Mouse (Mus musculus) cerebellum, adult 11-12 months (tissue): ENCODE measurements at regions not wholly inside any gene's neighbourhood (a gene's known extent, or its start where the extent isn't known, plus 50 kb on each side); places are given as distances from the start of the nearest gene placed in this dataset.

ENCODE experiments used
- DNase-seq: peaks from one replicate; pipeline ENCODE4 v3.0.0; 2022

DNA sequence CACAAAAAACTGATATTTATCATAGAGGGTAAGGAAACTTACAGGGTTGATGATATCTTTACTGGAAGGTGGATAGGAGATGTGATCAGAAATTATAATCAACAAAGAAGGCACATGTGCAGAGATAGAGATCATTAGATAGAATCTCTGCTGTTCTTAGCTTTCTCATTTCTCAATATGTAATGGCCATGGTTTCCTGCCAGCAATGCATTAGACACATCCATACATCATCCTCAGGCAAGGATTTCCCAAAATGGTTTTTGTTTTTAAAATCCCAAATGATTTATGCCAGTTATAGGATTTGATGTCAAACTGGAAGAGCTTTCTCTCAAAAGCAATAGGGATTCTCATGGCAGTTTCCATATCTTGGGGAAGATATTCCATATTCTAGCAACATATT is 52.0 kb upstream of the C030005K15Rik start:
- no peak for DNase-seq

DNA sequence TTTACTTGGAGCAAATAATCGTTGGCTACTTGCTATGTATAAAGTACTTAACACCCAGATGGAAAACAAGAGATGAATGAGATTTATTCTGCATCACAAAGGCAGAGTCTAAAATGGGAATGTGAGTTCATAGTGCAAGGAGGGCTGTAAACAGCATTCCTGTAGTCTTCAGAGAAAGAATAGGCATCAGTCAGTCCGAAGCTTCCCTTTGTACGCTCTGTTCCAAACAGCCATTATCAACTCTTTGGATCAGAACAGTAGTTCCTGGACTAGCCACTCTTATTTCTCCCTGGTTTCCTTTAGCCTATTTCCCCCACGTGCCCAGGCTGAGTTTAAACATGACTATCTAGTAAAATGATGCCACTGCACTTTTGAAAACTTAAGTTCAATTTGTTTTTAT is 52.8 kb upstream of the C030005K15Rik start:
- no peak for DNase-seq

DNA sequence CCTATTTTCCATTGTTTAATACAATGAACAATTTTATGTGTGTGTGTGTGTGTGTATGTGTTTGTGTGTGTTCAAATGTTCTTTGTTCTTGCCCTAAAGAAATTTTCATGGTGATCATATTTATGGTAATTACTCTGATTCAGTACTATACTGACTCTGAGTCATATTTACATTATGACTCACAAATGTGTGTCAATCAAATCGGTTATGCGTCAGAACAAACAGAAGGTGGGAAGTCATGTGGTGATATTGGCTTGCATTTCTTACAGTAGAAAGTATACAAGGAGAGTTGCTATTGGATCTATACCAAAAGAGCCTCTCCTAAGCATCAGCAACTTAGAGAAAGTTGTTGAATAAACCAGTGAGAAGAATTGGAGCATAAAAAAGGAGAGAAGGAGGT is 67.2 kb upstream of the C030005K15Rik start:
- DNase-seq, result no peak

DNA sequence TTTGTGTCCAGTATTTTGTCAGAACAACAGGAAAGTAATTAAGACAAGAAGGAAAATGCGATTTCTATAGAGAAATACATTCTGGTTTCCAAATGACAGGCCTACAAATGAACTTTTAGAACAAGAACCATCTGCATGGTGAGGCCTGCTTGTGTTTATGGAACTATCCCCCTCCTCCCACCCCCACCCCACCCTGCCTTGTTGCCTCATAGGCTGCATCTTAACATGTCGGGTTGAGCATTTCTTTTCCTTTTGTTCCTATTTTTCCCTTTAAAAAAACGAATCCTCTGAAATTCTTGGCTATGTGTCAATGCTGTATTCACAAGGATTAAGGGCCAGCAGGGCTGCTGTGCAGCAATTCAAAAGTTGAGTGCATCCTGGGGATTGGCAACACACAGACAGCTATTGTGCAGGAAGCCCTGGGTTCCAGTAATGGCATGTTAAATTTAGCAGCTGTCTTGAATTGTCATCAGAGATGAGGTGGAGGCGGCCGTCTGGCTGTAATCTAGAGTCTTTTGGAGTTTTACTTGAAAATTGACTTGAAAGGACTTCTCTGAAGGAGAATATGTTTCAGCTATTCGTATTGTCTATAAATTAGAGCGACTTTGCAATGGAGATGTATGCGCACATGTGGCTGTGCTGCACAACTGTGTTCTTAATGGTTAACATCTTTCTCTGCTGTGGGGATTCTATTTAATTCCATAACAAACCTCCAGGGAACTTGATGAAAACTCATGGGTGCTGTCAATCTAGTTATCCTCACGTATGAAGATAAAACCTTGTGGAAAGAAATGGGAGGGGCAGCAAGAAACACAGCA is 75.1 kb upstream of the C030005K15Rik start:
- DNase-seq, result no peak

DNA sequence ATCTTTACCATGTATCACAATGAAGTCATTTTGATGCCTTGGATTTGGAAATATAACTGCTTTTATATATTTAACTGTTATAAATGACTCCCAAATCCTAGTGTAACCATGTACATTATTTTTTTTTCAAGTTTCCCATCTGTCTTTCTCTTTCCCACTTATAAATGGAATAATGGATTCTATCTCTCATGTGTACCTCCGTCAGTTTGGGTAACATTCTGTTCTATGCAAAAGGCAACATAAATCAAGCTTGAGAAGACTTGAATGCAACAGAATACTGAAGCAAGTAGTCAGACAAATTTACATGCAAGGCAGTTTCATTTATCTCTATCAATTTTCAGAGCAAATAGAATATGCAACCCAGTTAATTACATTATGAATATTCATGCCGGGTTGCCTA is 81.4 kb upstream of the C030005K15Rik start:
- no peak for DNase-seq

DNA sequence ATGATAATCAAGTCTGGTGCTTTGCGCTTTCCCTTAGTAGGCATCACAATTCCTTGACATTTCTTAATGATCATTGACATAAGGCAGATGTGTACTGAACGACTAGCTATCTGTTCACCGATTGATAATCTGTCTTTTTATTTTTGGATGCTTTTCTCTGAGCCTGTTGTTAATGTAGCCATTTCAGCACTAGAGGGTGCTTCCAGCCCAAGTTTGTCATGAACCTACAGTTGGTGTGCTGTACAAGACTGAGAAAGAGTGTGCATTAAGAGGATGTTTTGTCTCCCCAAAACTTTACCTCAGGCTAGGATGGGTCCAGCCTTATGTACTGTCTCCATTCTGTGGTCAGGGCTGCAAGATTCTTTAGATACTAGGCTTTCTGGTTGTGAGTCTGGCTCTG is 116.0 kb upstream of the C030005K15Rik start:
- DNase-seq, result no peak

DNA sequence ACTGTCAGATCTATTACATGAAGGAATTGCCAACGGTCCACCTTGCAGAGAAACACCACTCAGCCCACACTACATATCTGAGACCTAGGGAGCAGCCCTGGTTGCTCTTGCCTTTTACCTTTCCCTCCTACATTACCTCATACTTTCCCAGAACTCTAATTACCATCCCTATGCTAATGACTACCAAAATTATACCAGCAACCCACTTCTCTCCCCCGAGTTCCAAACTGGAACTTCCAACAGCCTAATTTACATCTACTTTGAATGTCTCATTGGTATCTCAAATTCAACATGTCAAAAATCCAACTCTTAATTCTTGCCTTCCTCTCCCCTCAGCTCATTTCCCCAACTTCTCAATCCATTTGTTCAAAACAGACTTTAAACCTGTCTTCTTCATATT is 124.9 kb upstream of the C030005K15Rik start:
- no peak for DNase-seq

DNA sequence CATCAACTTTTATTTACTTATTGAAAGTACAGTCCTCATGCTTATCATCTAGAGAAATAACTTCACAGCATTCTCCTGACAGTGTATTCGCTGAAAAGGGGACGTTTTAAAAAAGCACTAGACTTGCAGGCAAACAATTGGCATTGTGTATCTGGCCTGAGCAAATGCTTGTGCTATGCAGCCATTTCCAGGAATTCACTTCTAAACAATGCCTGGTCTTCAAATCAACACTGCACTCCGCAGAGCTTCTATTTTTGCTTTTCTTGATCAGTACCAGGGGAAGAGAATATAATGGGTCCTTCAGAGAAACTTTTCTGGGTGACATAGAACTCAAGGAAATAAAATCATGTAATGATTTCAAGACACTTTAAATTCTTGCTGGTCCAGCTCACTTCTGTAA is 150.5 kb upstream of the C030005K15Rik start:
- no peak for DNase-seq

DNA sequence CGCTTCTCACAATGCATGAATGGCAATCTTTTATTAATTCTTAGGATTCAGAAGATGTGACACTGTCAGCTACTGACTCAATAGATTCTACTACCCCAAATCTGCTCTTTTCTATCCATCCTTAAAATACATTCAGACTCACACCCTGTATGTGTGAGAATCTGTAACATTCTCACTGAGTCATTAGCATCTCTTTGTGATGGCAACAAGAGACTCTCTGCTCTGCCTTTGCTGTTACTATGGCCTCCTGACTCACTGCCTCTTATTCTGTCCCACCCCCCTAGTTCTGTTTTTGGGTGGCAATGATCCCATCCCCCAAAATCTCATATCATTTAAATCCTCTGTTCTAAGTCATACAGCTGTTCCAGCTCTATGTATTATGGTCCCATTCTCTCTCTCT is 159.5 kb upstream of the C030005K15Rik start:
- DNase-seq, result no peak

DNA sequence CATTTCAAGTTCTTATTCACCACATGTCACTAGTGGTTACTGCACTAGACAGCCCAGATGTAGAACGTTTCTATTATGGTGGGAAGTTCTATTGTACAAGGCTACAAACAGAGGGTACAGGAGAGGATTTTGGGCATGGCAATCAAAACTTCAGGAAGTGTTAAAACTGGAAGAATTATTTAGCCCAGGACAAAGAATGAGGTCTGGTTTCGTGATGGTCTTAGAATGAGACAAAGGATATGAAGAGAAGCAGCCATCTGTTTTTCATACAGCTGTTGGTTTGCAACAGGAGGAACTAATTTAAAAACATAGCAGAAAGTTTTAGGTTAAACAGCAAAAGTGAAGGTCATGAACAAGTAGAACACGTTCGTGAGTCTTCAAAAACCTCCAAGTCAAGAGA is 179.2 kb upstream of the C030005K15Rik start:
- no peak for DNase-seq

DNA sequence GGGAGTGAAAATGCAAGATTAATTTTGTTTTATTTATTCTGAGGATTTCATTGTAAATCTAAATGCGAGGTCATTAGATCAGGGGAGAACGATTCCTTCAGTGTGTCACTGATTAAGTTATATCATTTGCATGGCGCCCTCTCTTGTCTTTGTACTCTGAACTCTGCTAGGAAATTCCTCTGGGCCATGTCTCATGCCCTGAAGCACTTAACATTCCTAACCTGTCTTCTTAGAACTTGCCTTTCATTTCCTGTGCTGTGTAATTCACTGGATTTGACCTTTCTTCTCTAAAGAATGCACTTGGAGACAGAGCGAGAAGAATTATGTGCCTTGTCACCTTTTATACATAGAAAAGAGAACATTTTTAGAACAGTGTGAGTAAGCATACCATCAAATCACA is 199.0 kb upstream of the C030005K15Rik start:
- no peak for DNase-seq

DNA sequence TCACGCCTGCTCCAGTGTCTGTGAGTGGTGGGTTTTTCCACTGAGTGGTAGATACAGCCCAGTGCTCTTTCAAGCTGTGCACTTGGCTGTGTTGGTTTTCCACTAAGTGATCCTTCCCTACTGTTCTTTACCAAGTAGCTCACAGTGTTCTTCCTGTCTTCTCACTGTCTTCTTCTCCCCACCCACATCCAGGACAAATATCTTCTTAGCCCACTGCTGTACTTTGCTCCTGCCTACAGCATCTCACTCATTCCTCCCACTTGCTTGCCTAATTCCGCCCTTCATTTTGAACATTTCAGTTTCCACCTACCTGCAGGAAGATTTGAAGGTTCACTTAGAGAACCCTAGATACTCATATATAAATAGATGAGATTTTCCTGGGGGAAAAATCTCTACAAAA is 213.8 kb upstream of the C030005K15Rik start:
- DNase-seq, result no peak

DNA sequence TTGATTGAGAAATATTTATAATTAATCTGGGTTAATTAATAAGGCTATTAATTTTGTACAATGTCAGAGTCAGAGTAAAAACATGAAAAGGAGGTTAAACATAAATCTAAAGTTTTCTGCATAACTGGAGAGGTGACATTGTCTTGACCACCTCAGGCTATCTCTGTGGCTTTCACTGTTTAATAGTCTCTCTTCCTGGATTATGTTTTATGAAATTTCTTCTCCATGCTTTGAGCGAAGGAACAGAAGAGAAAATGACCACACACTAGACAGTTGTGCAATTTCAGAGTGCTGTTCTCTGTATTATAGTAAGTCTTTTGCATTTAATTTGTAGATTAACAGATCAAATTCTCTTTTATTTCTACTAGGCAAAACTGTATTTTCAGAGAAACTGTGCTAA is 239.3 kb upstream of the C030005K15Rik start:
- DNase-seq, result no peak

DNA sequence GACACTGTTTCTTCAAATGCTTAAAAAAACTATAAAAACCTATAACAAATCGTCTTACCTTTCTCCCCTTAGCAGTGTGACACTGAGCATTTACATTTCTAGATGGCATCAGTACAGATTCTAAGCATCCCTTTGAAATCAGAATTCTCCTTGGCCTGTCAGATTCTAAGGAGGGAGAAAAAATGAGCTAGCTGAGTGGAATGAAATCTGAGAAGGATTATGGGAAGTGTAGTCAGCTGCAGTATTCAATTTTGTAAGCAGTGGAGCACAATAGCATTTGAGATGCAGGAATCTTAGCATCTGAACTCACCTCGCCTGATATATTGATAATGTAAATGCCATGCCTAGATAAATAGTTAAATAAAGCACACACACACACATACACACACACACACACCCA is 240.4 kb upstream of the C030005K15Rik start:
- no peak for DNase-seq

DNA sequence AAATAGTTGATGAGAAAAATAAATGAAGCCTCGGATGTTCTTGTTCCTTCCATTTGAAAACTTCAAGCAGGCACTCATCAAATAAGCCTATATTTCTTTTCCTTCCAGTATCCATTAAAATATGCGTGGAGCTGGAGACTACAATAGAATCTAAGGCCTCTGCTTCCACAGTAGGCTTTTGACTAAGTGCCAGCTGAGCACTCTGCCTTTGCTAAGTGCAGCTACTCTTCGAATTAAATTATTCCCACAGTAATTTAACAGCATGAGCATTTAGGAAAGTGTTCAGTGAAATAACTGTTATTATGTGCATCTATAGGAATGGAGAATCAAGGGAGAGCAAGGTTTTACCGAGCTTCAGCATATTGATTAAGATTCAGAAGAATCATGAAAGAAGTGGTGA is 280.5 kb upstream of the C030005K15Rik start:
- DNase-seq, result no peak

DNA sequence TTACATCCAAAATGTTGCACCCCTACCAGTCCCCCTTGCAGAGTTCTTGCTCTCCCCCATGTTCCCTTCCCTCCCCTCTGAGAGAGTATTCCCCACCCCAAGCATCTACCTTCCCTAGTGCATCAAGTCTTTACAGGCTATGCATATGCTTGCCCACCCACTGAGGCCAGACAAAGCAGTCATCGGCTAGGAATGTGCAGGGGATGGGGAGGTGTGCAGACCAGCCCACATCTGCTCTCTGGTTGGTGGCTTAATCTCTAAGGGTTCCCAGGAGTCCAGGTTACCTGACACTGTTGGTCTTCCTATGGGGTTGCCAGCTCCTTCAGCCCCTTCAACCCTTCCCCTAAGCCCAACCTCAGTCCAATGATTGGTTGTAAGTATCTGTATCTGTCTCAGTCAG is 281.8 kb upstream of the C030005K15Rik start:
- DNase-seq, result no peak

DNA sequence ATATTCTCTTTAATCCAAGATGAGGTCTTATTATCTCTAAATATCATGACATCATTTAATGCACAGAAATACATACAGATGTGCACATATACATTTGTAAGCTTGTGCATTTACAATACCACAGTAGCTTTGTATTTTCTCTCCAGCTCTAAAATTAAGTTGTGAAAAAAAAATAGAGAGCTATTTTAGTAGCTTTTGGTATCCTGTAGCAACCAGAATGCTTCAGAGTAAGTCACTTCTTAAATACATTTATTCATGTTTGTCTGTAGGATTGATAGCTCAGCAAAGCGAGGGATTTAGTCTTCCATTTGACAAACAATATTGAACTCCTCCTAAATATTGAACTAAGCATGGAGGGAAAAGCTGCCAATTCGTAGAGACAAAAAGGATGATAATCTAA is 286.4 kb upstream of the C030005K15Rik start:
- DNase-seq, result no peak

DNA sequence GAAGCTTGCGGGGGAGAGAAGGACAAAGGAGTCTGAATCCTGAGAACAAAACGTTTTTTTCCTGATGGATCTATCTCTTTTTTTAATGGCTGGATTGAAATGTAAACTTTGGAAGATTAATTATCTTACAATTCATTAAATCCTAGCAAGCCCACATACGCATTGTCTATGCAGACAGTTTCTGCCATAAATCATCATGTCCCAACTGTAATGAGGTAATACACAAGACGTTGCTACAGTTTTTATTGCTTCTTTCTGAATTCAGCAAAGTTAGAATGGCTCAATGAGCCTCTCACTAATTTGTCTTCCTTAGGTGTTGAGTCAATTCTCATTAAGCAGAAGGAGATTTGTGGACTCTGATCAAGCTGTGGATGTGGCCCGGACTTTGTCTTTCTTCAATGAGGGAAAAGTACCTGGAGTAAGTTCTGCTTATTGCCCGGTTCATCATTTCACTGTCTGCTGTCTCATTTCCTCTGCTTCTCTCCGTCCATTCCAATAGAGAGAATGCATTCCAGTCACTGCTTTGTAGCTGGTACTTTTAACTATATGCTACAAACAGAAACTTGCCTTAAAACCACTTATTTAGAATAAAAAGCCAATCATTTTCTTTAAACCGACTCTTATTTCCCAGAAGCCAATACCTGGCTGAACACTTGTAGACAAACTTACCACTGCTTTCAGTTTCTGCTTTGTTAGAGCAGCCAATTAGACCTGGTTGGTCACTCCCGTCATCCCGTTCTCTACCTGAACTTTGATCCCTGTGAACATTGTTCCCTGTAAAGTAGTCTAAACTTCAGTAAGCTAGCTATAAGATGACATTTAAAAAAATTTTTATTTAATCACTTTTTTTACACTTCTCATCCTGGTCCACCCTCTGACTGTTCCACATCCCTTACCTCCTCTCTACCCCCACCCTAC is 288.7 kb upstream of the C030005K15Rik start:
- DNase-seq, result no peak

DNA sequence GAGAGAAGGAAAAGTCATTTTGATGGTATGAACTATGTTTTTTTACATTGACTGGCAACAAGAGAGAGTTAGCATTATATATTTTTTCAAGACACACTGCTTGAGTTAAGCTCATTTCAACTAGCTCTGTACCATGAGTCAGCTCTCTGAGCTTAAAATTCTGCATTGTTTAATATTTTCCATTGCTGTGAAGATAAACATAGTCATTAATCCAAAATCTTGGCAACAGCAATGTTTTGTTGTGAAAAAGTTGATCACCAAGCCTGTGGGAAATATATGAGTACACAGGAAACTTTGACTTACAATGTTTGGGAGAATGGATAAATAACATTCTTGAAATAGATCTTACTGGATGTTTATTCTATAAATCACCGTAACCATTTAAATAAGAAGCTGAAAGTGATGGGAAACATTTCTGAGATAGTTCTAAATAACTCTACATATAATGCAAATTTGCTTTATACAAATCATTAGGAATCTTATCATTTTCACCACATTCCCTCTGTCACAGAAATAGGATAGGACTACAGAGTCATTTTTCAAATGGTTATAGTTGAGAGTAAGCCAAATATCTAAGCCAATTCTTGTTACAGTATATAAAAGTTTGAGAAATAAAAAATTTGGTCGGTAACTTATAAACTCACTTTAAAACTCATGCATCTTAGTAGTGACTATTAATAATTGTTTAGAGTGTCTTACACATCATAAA is 290.2 kb upstream of the C030005K15Rik start:
- no peak for DNase-seq

DNA sequence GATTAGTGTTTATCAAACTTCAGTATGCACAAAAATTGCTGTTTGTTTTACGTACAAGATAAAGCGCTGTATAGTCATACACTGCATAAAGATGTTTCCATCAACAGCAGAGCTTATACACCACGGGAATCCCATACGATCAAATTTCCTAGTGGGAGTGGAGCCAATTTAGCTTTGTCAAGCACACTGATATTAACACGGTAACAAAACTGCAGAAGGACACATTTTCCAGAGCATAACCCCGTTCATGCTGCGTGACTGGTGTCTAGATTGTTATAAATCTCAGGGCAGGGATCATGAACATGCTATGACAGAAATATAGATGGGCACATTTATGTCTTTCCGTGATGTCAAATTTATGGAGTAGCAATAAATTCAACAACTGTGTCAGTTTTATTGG is 302.6 kb upstream of the C030005K15Rik start:
- DNase-seq, result no peak

DNA sequence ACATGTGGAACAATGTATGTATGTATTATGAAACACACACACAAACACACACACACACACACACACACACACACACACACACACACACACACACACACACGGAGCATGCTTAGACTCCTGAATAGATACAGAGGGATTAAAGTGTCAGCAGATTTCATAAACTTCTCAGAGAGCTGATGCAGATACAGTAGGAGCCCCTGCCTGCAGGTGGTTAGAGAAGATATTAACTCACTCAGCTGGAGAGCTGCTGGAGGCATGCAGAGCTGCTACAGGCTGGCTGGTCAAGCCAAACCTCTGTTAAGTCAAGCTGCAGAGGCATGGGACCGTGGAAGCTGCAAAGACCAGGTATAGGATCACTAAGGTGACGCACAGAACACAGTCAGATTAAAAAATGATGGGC is 303.1 kb upstream of the C030005K15Rik start:
- DNase-seq, result no peak

DNA sequence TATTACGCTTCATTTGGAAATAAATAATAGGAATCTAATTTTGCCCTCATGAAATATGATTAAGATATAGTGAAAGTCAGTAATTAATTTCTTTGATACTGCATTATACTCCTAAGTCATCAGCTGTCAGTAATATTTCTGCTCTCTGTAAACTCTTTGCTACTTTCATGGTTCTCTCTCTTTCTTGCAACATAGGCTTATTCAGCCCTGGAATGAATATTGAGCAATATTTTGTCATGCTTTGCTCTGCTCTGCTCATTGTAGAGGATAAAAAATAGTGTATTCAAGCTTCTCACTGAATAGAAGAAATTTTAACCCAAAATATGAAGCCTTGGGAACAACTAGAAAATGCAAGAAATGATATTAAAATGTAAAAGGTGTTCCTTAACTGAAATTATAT is 306.1 kb upstream of the C030005K15Rik start:
- DNase-seq, result no peak

DNA sequence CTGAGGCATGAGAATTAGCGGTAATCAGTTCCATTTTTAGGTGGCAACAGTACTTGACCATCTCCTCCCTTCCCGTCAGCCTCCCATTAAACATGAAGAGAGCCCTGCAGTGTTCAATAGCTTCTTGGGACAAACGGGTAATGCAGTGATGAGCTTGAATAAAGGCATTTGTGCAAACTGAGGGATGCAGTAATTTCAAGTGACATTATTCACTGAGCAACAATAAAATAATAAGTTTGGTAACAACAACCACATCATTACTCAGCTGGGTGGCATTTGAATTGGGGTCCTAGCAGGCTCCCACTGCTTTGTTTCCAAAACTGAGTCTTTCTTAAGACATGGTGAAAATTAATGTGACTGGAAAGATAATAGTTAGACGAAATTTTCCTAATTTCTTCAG is 315.2 kb upstream of the C030005K15Rik start:
- DNase-seq, result no peak

DNA sequence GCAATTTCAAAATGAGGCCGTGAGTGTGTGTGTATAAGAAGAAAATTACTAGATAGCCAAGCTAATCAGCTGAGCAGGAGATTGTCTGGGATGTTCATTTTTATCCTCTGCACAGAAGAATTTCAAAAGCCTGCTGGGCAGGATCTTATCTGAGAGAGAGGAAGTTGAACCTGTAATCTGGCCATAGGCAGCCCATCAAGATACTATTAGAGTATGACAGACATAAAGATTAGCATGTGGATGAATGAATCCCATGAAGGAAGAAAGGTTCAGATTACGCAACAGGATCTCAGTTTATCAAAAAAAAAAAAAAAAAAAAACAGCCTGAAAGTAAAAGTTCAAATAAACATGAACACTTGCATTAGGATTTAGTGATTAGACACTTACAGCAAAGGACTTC is 317.3 kb upstream of the C030005K15Rik start:
- no peak for DNase-seq
